Mouse (Mus musculus): ENCODE measurements around the gene Zfp119b.

DNA sequence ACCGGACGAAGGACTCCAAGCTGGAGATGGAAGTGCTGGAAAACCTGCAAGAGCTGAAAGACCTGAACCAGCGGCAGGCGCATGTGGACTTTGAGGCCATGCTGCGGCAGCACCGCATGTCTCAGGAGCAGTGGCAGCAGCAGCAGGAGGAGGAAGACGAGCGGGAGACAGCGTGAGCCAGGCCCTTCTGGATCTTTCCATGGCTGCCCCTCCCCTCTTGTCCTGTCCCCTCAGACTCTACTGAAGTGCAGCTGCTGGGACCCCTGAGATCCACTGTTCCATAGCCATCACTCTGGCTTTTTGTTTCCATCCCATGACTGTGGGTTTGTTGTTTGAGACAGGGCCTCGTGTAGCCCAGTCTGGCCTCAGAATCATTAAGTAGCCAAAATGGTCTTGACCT, 15.2 kb upstream of the Zfp119b start:
- TF ChIP-seq POLR2A (IDR thresholded peaks at IDR 0.05; ENCODE audit: insufficient read depth, low read length) (no peak), CTCF (IDR thresholded peaks at IDR 0.05; ENCODE audit: low read depth, low read length) (no peak)
